24 mouse cellular contexts compared by ENCODE assay signal in the genomic region with DNA sequence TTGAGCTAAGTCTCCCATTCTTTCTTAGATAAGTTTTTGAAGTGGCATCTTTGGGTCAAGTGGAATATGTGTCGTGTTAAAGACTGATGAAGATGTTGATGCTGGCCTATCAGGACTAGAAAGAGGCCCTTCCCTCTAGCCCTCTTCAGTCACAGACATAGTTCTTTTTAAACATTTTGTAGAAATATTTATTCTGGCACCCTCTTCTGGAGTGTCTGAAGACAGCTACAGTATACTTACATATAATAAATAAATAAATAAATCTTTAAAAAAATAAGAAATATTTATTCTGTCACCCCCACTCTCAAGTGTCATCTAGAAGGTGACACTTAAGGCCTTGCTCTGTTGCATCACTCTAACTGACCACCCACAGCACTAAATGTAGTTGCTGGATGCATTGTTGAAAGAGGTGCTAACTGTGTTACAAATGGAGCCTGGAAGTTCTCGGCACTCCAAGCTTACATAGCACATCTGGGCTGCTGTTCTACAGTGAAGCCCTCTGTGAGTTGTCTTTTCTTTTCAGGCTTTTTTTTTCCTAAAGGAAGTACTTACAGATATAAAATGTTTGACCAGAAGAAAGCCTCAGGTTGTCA.
"Had no signal": no experiment of that assay in that cellular context is flagged by ENCODE, and none has a peak within 500 bp of the region (broad histone marks: within the 10 kb centered on the region; RNA-seq: fewer than 3 reads in every experiment).

No protein-coding gene starts in this region.

- ATAC-seq: forebrain, embryonic 16.5 days; hindbrain, embryonic 16.5 days; inflammation-experienced regulatory T-cells, adult 6 months; intestine, embryonic 15.5 days; intestine, postnatal 0 days had no signal

- H3K36me3 ChIP-seq: hindbrain, embryonic 12.5 days; intestine, embryonic 15.5 days had no signal

- H3K4me2 ChIP-seq: heart, embryonic 12.5 days; hindbrain, embryonic 12.5 days; hindbrain, embryonic 14.5 days; intestine, embryonic 15.5 days; limb, embryonic 12.5 days had no signal

- H3K9ac ChIP-seq: heart, embryonic 12.5 days; hindbrain, embryonic 12.5 days; hindbrain, embryonic 14.5 days; intestine, embryonic 15.5 days; limb, embryonic 12.5 days had no signal

- H3K4me3 ChIP-seq: heart, embryonic 10.5 days; heart, embryonic 12.5 days; hindbrain, embryonic 10.5 days; hindbrain, embryonic 12.5 days; intestine, embryonic 15.5 days; layer of hippocampus, adult 2 months; left cerebral cortex, adult 2 months; limb, embryonic 10.5 days; limb, embryonic 12.5 days had no signal

- H3K9me3 ChIP-seq: heart, embryonic 10.5 days; intestine, embryonic 15.5 days; limb, embryonic 10.5 days; limb, embryonic 12.5 days had no signal

- H3K4me1 ChIP-seq: intestine, embryonic 15.5 days; limb, embryonic 10.5 days; limb, embryonic 12.5 days had no signal

- DNase-seq: gastrocnemius, postnatal 10 days; gastrocnemius, postnatal 25 days; heart, adult 18-20 months; heart, postnatal 4 days; kidney, adult 18-20 months; kidney, adult 8-10 months; kidney, postnatal 25 days; kidney, postnatal 4 days; liver had no signal

- H3K27me3 ChIP-seq: heart, embryonic 12.5 days; hindbrain, embryonic 12.5 days; intestine, embryonic 15.5 days; limb, embryonic 12.5 days had no signal

- H3K27ac ChIP-seq: heart, embryonic 10.5 days; hindbrain, embryonic 10.5 days; hindbrain, embryonic 12.5 days; hindbrain, embryonic 14.5 days; intestine, embryonic 15.5 days; kidney, postnatal 0 days; layer of hippocampus, adult 2 months; left cerebral cortex, adult 2 months; limb, embryonic 10.5 days; limb, embryonic 12.5 days had no signal
